Mouse (Mus musculus) liver, adult 2 months (tissue): Measurements from ENCODE around the gene Ctdsp2.

Experiments used
- CTCF ChIP-seq: fragments of 200-500 bp; IDR thresholded peaks from 2 replicates; pipeline ENCODE4 v1.5.1; 2011; ENCODE audit warnings: low read depth, low read length, control low read depth
- POLR2A ChIP-seq: fragments of 200-500 bp; IDR thresholded peaks from 2 replicates; pipeline ENCODE4 v1.6.1; 2011; ENCODE audit warnings: low read length, control low read depth; ENCODE audit not compliant: insufficient read depth; ENCODE audit errors: extremely low read depth

DNA sequence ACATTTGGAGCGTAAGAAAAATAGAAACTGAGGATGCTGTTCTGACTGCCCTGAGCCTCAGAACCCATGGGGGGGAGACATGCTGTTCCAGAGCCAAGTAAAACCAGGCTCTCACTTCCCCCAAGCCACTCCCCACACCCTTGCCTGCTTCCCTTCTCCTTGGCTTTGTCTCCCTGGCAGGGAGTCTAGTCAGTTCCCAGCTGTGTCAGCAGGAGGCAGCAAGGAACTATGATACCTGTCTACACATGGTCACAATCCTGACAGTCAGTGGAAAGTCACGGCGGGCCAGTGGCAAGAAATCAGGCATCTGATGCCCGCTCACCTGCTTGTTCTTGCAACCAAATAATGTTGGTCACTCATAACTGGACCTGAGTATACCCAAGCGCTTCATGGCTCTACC lies 38.0 kb downstream of the Ctdsp2 start:
- TF ChIP-seq CTCF (peak; percentile 23; the same call in 1 of the 2 replicates), POLR2A (no peak)
